Mouse (Mus musculus) E14TG2a.4 (cell line): Measurements from ENCODE around the gene Flywch1.

Experiments used
- CTCF ChIP-seq: conservative IDR thresholded peaks from 2 replicates; pipeline ENCODE4 v1.5.1; 2014; ENCODE audit warnings: low read length
- NANOG ChIP-seq: IDR thresholded peaks from 2 replicates; pipeline ENCODE4 v1.6.1; 2014; ENCODE audit warnings: borderline replicate concordance, low read length, mixed read lengths
- POU5F1 ChIP-seq: IDR thresholded peaks from 2 replicates; pipeline ENCODE4 v1.6.1; 2014; ENCODE audit warnings: low read length, borderline replicate concordance

DNA sequence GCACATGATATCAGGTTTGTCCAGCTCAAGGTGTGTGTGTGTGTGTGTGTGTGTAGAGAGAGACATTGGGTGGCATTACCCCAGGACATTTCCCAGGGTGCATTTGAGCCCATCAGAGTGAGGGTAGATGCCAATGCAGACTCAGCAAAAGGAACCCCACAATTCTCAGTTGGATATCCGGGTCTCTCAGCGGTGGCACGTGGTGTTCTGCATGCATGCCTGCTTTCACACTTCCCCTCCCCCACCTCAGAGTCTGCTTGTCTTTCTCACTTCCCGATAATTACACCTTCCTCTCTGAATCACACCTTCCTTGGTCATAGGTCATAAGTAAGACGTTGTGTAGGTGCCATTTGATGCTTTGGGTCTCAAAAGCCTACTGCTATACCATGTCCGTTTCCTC is 23.4 kb downstream of the Flywch1 start:
- TF ChIP-seq CTCF, result no peak
- no peak for TF ChIP-seq POU5F1
- TF ChIP-seq NANOG, result no peak
